Mouse (Mus musculus) heart, embryonic 12.5 days (tissue): ENCODE results near the gene D230025D16Rik. TPM values are rescaled to one million over a fixed set of nuclear protein-coding genes. Genes with fewer than 3 reads are reported as not detected.
"Not testable (repeated sequence)": the region's sequence is repeated elsewhere in the genome, so short reads cannot be mapped to it uniquely, and the experiment has no call there.

Experiments
- ATAC-seq: fragments of 200-750 bp; cut with Nextera tagmentation; 2 replicates; pipeline ENCODE4 v1.8.0; 2017; ENCODE audit warnings: moderate TSS enrichment, moderate library complexity; ENCODE audit not compliant: insufficient number of reproducible peaks, low FRiP score
- H3K27ac ChIP-seq: fragments of 300-500 bp; sonication (generic); 2 replicates; pipeline ENCODE4 v1.5.1; 2016; ENCODE audit warnings: mild to moderate bottlenecking, moderate library complexity; ENCODE audit not compliant: poor library complexity, severe bottlenecking
- H3K27me3 ChIP-seq: fragments of 300-500 bp; sonication (generic); replicated peaks from 2 replicates; pipeline ENCODE4 v1.6.1; 2016; ENCODE audit warnings: mild to moderate bottlenecking, moderate library complexity
- H3K36me3 ChIP-seq: fragments of 300-500 bp; sonication (generic); 2 replicates; pipeline ENCODE4 v1.6.1; 2016; ENCODE audit warnings: mild to moderate bottlenecking, moderate library complexity
- H3K4me1 ChIP-seq: fragments of 300-500 bp; sonication (generic); replicated peaks from 2 replicates; pipeline ENCODE4 v1.6.1; 2016; ENCODE audit warnings: mild to moderate bottlenecking
- H3K4me2 ChIP-seq: fragments of 300-500 bp; sonication (generic); 2 replicates; pipeline ENCODE4 v1.6.1; 2016; ENCODE audit warnings: mild to moderate bottlenecking, moderate library complexity
- H3K4me3 ChIP-seq: fragments of 300-500 bp; sonication (generic); 2 replicates; pipeline ENCODE4 v1.5.1; 2016; ENCODE audit warnings: mild to moderate bottlenecking
- H3K9ac ChIP-seq: fragments of 300-500 bp; sonication (generic); 2 replicates; pipeline ENCODE4 v1.6.1; 2016; ENCODE audit warnings: mild to moderate bottlenecking, moderate library complexity
- H3K9me3 ChIP-seq: fragments of 300-500 bp; sonication (generic); replicated peaks from 2 replicates; pipeline ENCODE4 v1.6.1; 2016; ENCODE audit warnings: mild to moderate bottlenecking, moderate library complexity
- WGBS: fragments of 180-500 bp; shearing (Covaris S2); methylation state at CpG from one replicate; pipeline ENCODE4 v1.1.7; 2016; 5-methylcytosine and 5-hydroxymethylcytosine counted together
- polyA plus RNA-seq: library from polyadenylated mRNA; unstranded; fragments of >200 nt; fragmentation: Nextera tagmentation; extraction: Ambion mirVana; gene quantifications from 2 replicates; pipeline ENCODE4 v1.2.1, GENCODE M21; 2016

D230025D16Rik gene
- 18.7 and 18.9 TPM in 2 replicates for polyA plus RNA-seq

DNA sequence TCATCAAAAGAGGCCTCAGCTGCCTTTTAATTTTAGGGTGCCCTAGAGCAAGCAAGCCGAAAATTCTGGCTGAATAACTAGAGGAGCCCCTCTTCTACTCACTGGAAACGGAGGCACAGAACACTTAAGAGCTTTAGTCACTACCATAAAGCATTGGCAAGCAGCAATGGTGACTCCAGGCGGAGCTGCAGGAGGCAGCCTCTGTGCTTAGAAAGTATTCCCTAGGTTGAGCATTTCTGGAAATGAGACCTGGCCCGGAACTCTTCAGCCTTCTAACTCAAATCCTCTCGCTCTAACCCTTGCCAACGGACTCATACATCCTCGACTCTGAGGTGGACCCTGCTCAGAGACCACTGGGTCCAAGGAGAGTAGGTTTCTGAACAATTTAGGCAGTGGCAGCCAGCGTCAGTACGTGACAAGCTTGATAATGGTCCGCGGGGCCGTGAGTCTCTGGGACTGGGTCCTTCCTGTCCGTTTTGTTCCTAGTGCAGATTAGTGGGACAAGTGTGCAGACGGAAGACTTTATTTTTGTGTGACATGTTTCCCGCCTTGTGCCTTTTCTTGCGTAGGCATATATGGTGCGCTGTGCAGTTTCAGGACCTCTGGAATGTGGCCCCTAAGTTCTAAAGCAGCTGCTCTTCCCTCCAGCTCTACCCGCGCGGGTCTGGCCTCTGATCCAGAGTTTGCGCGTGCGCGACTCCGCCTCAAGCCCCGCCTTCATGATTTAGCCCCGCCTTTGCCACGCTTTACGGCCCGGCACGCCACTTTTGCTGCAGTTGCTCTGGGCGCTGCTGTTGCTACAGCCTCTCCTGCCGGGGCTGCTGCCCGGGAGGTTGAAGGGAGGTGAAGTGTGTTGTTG lies at the start of gene D230025D16Rik:
D230025D16Rik (plus strand) TSS at position 733 of the 859 bp plus-strand sequence.
- Histone ChIP-seq H3K4me3 (peak within 1 kb of the TSS; percentile 96), H3K9ac (peak within 1 kb of the TSS; percentile 91), H3K4me1 (peaks cover 16% of the 10 kb centered on the region), H3K27ac (peak within 1 kb of the TSS; percentile 82), H3K9me3 (no peaks in the 10 kb centered on the region), H3K4me2 (peak within 1 kb of the TSS; percentile 80), H3K36me3 (no peaks in the 10 kb centered on the region), H3K27me3 (no peaks in the 10 kb centered on the region)
- peak; percentile 95 for ATAC-seq
- 3% methylated on average over 34 of the region's 34 CpGs for WGBS

DNA sequence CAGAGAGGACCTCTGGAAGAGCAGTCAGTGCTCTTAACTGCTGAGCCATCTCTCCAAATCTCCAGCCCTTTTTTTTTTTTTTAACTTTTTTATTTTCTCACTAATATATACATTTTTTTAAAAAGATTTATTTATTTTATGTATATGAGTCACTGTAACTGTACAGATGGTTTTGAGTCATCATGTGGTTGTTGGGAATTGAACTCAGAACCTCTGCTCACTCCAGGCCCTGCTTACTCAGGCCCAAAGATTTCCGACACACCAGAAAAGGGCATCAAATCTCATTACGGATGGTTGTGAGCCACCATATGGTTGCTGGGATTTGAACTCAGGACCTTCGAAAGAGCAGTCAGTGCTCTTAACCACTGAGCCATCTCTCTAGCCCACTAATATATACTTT lies 49.7 kb upstream of the D230025D16Rik start:
- H3K27me3 ChIP-seq, H3K9ac ChIP-seq, H3K9me3 ChIP-seq, H3K27ac ChIP-seq, H3K4me3 ChIP-seq, H3K4me2 ChIP-seq, ATAC-seq: not testable (repeated sequence)
- peaks cover 31% of the 10 kb centered on the region for H3K36me3 ChIP-seq
- 90% methylated on average over 3 of the region's 3 CpGs for WGBS
- peaks cover 13% of the 10 kb centered on the region for H3K4me1 ChIP-seq

DNA sequence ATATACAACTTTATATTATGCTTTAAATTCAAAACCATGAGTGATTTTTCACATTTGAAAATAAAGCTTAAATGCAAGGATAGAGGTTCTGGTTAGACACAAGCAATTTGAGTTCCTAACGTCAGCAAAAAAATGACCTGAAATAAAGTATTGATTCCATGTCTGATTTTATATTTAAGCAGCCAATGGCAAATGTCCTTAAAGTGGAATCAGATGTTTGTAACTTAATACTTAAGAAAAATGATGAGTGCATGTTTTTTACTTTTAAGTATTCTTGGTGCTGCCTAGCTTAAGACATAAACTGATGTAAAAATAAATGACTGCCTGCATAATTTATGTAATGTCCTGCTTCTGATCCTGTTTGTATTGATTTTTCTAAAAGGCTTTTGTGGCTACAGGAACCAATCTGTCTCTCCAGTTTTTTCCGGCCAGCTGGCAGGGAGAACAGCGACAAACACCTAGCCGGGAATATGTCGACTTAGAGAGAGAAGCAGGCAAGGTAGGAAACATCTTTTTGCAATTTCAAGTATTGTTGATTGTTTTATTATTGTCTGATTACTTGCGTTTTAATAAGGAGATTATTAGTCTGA lies 46.6 kb upstream of the D230025D16Rik start:
- 88% methylated on average over 6 of the region's 6 CpGs for whole genome bisulfite sequencing
- no peak overlapping the region for H3K4me2 ChIP-seq
- no peak overlapping the region for H3K27ac ChIP-seq
- H3K36me3 ChIP-seq = peaks cover 44% of the 10 kb centered on the region
- no peaks in the 10 kb centered on the region for H3K9me3 ChIP-seq
- ATAC-seq = no peak
- H3K9ac ChIP-seq = no peak overlapping the region
- 0 out of 2 replicates have a peak, but pooled peaks cover 9% of the 10 kb centered on the region for H3K4me1 ChIP-seq
- H3K4me3 ChIP-seq = no peak overlapping the region
- H3K27me3 ChIP-seq = no peaks in the 10 kb centered on the region

DNA sequence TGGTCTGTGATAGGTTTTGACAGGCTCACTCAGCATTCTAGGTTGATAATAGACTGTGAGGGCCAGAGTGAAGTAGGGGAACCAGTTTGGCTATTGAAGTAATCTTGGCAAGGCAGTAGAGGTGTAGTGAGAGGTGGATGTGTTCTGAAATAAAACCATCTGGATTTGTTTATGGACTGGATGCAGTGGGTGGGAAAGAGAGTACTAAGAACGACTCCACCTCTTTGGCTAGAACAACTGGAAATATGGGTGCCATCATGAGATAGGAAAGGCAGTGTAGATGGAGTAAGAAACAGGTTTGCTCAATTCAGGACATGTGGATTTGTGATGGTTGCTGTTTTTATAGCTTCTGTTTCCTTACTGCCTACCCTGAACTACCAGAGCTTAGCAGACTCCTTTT lies 42.7 kb upstream of the D230025D16Rik start:
- 0 out of 2 replicates have a peak, but pooled peaks cover 8% of the 10 kb centered on the region for H3K4me1 ChIP-seq
- H3K4me2 ChIP-seq = no peak overlapping the region
- peaks cover 32% of the 10 kb centered on the region for H3K36me3 ChIP-seq
- H3K27me3 ChIP-seq = no peaks in the 10 kb centered on the region
- no peak for ATAC-seq
- H3K4me3 ChIP-seq = no peak overlapping the region
- no peaks in the 10 kb centered on the region for H3K9me3 ChIP-seq
- no peak overlapping the region for H3K27ac ChIP-seq
- WGBS = 85% methylated on average over 1 of the region's 1 CpGs
- no peak overlapping the region for H3K9ac ChIP-seq

DNA sequence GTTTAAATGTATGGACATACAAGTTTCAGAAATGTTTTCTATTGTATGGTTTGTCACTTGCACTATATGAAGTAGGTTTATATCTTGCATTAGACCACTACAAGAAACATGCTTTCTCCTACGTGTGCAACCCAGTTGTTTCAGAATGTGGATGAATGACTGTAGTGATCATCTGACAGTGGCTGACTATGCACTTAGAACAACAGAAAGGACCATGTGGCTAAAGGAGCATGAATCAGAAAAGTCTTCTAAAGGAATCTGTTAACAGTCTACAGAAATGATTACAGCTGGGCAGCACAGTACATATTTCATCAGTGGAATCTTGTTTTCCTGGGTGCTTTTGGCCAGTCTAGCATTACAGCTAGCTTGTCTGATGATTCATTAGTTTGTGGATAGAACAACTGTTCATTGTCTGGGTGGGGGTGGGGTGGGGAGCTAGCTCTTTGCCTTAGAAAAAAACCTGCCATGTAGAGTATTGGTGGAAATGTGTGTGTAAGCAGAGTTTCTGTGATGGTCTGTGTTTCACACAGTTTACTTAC lies 38.4 kb upstream of the D230025D16Rik start:
- WGBS = 52% methylated on average over 1 of the region's 1 CpGs
- ATAC-seq = no peak
- Histone ChIP-seq H3K27ac (no peak overlapping the region), H3K4me1 (0 out of 2 replicates have a peak, but pooled peaks cover 8% of the 10 kb centered on the region), H3K4me2 (no peak overlapping the region), H3K4me3 (no peak overlapping the region), H3K9ac (no peak overlapping the region), H3K36me3 (peaks cover 20% of the 10 kb centered on the region), H3K27me3 (no peaks in the 10 kb centered on the region), H3K9me3 (no peaks in the 10 kb centered on the region)

DNA sequence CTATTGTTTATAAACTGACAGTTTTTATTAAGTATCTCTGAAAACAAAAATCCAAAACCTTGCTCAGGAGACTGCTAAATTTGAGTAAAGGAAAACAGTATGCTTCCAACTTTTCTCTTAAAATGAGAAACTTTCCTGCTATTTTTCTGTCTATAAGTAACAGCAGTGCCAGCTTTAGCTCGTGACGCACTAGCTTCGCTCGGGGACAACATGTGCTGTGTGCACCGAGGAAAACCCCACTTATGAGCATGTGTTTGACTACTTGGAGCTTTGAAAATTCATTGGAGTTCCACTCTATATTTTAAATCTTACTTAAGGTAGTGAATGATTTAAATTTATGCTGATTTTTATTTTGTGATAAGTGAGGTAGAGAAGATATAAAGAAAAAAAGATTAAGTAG lies 32.8 kb upstream of the D230025D16Rik start:
- ATAC-seq = no peak
- Histone ChIP-seq H3K27me3 (no peaks in the 10 kb centered on the region), H3K9me3 (no peaks in the 10 kb centered on the region), H3K4me3 (no peak overlapping the region), H3K36me3 (peaks cover 44% of the 10 kb centered on the region), H3K27ac (no peak overlapping the region), H3K4me1 (no peaks in the 10 kb centered on the region), H3K4me2 (no peak overlapping the region), H3K9ac (no peak overlapping the region)
- 90% methylated on average over 5 of the region's 5 CpGs for WGBS

DNA sequence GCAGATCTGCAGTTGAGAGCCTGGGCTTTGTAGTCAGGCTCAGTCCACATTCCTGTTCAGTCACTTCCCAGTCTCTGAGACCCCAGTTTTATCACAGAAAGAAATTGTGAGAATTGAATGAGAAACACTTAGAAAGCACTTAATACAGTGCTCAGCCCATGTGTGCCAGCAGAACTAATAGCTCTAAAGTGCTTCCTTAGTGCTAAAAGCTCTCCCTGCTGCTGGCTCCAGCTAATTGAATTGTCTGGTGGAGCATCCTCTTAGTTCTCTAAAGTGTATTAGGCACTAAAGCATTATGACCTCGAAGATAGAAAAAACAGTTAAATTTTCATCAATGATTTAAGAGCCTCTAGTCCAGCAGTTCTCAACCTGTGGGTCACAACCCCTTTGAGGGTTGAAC lies 19.2 kb upstream of the D230025D16Rik start:
- ATAC-seq = no peak
- WGBS = 87% methylated on average over 1 of the region's 1 CpGs

DNA sequence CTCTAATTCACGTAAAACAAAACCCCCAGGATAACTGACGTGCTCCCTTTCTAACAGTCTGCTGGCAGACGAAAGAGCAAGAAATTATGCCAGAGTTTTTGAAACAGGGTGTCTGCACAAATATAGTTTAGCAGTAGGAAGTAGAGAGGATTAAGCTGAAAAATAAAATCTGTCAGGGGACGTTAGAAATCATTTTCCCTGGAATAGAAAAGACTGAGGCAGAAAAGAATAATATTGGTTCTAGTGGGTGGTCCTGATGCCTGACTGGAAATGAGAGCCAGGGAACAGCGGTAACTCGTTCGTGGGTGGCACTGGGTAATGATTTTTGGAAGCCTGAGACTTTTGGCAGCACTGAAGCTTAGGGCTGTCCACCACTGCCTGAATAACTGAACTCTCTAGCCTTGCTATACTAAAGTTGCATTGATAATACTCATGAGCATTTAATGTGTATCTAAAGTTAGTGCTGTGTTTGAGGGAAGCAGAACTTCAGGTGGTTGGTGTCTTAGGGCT lies 18.1 kb upstream of the D230025D16Rik start:
- Histone ChIP-seq H3K4me3 (no peak overlapping the region), H3K4me1 (0 out of 2 replicates have a peak, but pooled peaks cover 4% of the 10 kb centered on the region), H3K9me3 (no peaks in the 10 kb centered on the region), H3K27ac (no peak overlapping the region), H3K36me3 (peaks cover 35% of the 10 kb centered on the region), H3K9ac (no peak overlapping the region), H3K27me3 (no peaks in the 10 kb centered on the region), H3K4me2 (no peak overlapping the region)
- no peak for ATAC-seq
- WGBS = 79% methylated on average over 7 of the region's 7 CpGs

More for the DNA sequence above, 19.2 kb upstream of the D230025D16Rik start:
- Histone ChIP-seq H3K4me1 (0 out of 2 replicates have a peak, but pooled peaks cover 4% of the 10 kb centered on the region), H3K9me3 (no peaks in the 10 kb centered on the region), H3K4me3 (no peak overlapping the region), H3K27me3 (no peaks in the 10 kb centered on the region), H3K27ac (no peak overlapping the region), H3K36me3 (peaks cover 39% of the 10 kb centered on the region), H3K9ac (no peak overlapping the region), H3K4me2 (no peak overlapping the region)

DNA sequence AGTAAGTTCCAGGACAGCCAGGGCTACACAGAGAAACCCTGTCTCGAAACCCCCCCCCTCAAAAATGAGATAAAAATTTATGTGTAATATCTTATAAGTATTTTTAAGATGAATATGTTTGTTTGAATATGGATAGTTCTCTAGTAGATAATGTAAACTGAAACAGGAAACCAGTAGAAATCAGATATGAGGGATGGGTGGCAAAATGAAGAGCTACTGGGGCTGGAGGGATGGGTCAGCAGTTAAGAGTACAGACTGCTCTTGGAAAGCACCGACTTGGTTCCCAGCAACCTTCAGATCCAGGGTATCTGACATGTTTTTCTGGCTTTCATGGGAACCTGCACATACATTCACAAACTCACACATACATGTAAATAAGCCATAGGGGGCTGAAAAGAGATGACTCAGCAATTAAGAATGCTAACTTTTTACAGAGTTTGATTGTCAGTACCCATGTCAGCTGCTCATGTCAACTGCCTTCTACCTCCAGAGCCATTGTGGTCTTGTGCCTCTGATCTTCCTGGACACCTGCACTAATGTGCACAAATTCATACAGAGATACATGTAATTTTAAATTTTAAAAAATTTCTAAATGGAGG lies 17.2 kb upstream of the D230025D16Rik start:
- no peak overlapping the region for H3K27ac ChIP-seq
- no peak overlapping the region for H3K4me2 ChIP-seq
- 0 out of 2 replicates have a peak, but pooled peaks cover 4% of the 10 kb centered on the region for H3K4me1 ChIP-seq
- H3K9me3 ChIP-seq = no peaks in the 10 kb centered on the region
- peaks cover 32% of the 10 kb centered on the region for H3K36me3 ChIP-seq
- WGBS = 96% methylated on average over 2 of the region's 2 CpGs
- H3K9ac ChIP-seq = no peak overlapping the region
- H3K27me3 ChIP-seq = no peaks in the 10 kb centered on the region
- ATAC-seq = no peak
- H3K4me3 ChIP-seq = no peak overlapping the region

DNA sequence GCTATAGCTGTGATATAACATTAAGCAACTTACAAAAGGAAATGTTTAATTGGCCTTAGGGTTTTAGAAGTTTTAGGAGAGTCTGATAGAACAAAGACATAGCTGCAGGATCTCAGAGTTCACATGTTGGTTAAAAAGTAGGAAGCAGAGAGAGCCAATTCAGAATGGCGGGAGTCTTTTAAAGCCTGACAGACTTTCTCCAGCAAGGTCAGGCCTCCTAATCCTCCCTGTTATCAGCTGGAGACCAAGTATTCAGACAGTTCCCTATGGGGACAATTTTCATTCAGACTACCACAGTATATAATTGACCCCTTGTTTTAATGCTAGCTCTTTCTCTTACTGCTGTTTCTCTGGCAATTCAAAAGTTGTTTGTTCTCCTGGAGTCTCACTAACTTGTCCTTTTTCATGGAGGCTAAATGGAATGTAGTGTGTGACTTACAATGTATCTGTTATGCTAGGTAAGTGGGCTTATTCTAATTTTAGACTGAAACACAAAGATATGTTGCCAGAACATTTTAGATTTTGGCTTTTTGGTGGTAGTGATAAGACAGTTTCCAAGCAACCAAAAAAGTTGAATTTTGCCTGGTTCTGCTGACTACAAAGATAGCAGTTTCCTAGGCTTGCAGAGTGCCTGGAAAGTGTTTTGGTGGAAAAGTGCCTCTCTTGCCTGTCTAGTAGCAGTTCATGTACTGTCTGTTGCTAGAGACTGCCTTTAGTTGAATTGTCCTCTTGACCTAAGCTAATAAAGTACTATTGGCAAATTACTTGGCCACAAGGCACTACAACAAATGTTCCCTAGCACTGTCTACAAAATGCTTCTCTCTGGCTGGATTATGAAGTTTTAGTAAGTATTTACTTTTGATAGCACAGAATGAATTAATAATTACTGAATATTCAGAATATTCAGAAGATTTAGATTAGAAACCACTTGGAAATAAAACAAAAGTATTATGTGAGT lies 15.5 kb upstream of the D230025D16Rik start:
- Histone ChIP-seq H3K4me2 (no peak overlapping the region), H3K4me1 (0 out of 2 replicates have a peak, but pooled peaks cover 4% of the 10 kb centered on the region), H3K27me3 (no peaks in the 10 kb centered on the region), H3K36me3 (peaks cover 29% of the 10 kb centered on the region), H3K9me3 (no peaks in the 10 kb centered on the region), H3K4me3 (no peak overlapping the region), H3K27ac (peak overlapping the region; percentile 66), H3K9ac (no peak overlapping the region)
- 34% methylated on average over 1 of the region's 1 CpGs for WGBS
- ATAC-seq = no peak
